29 mouse cellular contexts compared by ENCODE assay signal in the genomic region with DNA sequence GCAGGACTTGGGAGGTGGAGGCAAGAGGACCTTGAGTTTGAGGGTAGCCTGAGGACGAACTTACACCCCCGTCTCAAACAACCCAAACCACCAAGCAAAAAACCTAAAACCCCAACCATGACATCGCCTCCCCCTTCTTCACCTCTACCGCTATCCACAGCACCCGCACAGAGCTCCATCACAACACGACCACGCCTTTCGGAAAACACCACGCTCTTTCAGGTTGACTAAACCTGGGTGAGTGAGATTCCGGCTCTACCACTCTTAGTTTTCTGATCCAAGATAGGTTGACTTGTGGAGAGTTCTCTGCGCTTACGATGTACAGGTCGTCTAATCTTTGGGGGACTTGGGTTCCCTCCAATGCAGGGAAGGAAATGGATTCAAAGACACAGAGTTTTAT. TPM values are rescaled to one million over a fixed set of nuclear protein-coding genes. Genes with fewer than 3 reads are reported as not detected.
DNase-seq lines count a peak whose midpoint lies in the region; ATAC-seq and TF ChIP-seq lines count a peak whose summit lies in the region.
"Had no signal": no experiment of that assay in that cellular context is flagged by ENCODE, and none has a peak within 500 bp of the region (broad histone marks: within the 10 kb centered on the region; RNA-seq: fewer than 3 reads in every experiment).

No protein-coding gene starts in this region.

- 92% methylated on average over 13 of the region's 13 CpGs for WGBS in stomach, postnatal 0 days

- no peak overlapping the region for H3K9ac ChIP-seq in stomach, postnatal 0 days (ENCODE audit: low read length)
- H3K9ac ChIP-seq: forebrain, embryonic 13.5 days; heart, embryonic 13.5 days; hindbrain, embryonic 14.5 days had no signal

- H3K36me3 ChIP-seq in E14TG2a.4 (ENCODE audit: insufficient read depth, low read length) = no peaks in the 10 kb centered on the region
- no peaks in the 10 kb centered on the region for H3K36me3 ChIP-seq in stomach, postnatal 0 days (ENCODE audit: control insufficient read depth, insufficient read depth, low read length)
- H3K36me3 ChIP-seq: forebrain, embryonic 10.5 days; heart, embryonic 10.5 days; heart, embryonic 13.5 days had no signal

- H3K9me3 ChIP-seq in E14TG2a.4 (ENCODE audit: low read length) = peaks cover 4% of the 10 kb centered on the region; the same call in 1 of the 2 replicates
- no peaks in the 10 kb centered on the region for H3K9me3 ChIP-seq in stomach, postnatal 0 days (ENCODE audit: control insufficient read depth, low read length)
- H3K9me3 ChIP-seq: forebrain, embryonic 10.5 days; forebrain, embryonic 13.5 days; heart, embryonic 10.5 days; heart, embryonic 13.5 days had no signal

- peaks cover 32% of the 10 kb centered on the region for H3K4me1 ChIP-seq in E14TG2a.4 (replicated peaks; ENCODE audit: low read depth, low read length)
- H3K4me1 ChIP-seq in stomach, postnatal 0 days (replicated peaks; ENCODE audit: control insufficient read depth, insufficient read depth) = no peaks in the 10 kb centered on the region

- ATAC-seq in stomach, postnatal 0 days (ENCODE audit: low FRiP score, low TSS enrichment) = no peak
- ATAC-seq: CD4-positive, CD25-positive, alpha-beta regulatory T cell, adult 4 months; forebrain, embryonic 13.5 days; forebrain, embryonic 16.5 days; hindbrain, postnatal 0 days; Patski had no signal

- no peak overlapping the region for H3K27ac ChIP-seq in stomach, postnatal 0 days (replicated peaks)
- H3K27ac ChIP-seq: forebrain, embryonic 10.5 days; forebrain, embryonic 13.5 days; heart, adult 2 months; heart, embryonic 10.5 days; heart, embryonic 13.5 days; hindbrain, embryonic 14.5 days; hindbrain, postnatal 0 days had no signal

- no peak overlapping the region for H3K4me2 ChIP-seq in stomach, postnatal 0 days (replicated peaks; ENCODE audit: low read depth)
- H3K4me2 ChIP-seq: forebrain, embryonic 13.5 days; heart, embryonic 13.5 days; hindbrain, embryonic 14.5 days had no signal

- H3K27me3 ChIP-seq in E14TG2a.4 (ENCODE audit: insufficient read depth, low read length) = peaks cover 14% of the 10 kb centered on the region; the same call in 1 of the 2 replicates
- no peaks in the 10 kb centered on the region for H3K27me3 ChIP-seq in stomach, postnatal 0 days (ENCODE audit: control insufficient read depth, insufficient read depth, low read length)
- H3K27me3 ChIP-seq: Patski had no signal

- DNase-seq in A20 (ENCODE audit: low read depth, low spot score) (peak; percentile 45), NIH3T3 (ENCODE audit: low read depth) (peak; percentile 0)
- DNase-seq in stomach, postnatal 0 days (ENCODE audit: low spot score) = peak; percentile 10
- no peak for DNase-seq in right cerebral cortex, postnatal 14 days
- no peak for DNase-seq in yolk sac, embryonic 10.5 days (ENCODE audit: low spot score)
- no peak for DNase-seq in embryo, embryonic 10.5 days (ENCODE audit: low spot score)
- DNase-seq: adrenal gland, adult 2 months; cerebellum, adult 11-12 months; cerebellum, adult 8-10 months; cerebellum, postnatal 36 days; gastrocnemius, postnatal 36 days; heart, adult 2 months had no signal

- H3K4me3 ChIP-seq in E14TG2a.4 (replicated peaks; ENCODE audit: low read length) = peak overlapping the region; percentile 17; the same call in 1 of the 2 replicates
- H3K4me3 ChIP-seq in stomach, postnatal 0 days (ENCODE audit: low read depth, low read length) = no peak overlapping the region
- H3K4me3 ChIP-seq: forebrain, embryonic 10.5 days; forebrain, embryonic 13.5 days; heart, adult 2 months; heart, embryonic 10.5 days; heart, embryonic 13.5 days had no signal

- no peak for TF ChIP-seq EP300 in stomach, postnatal 0 days (optimal IDR thresholded peaks at IDR 0.05)

- no peak for TF ChIP-seq CTCF in E14TG2a.4 (conservative IDR thresholded peaks at IDR 0.05; ENCODE audit: low read length)
- no peak for TF ChIP-seq CTCF in stomach, postnatal 0 days (IDR thresholded peaks at IDR 0.05; ENCODE audit: low read depth)

RNA-seq across cellular contexts. Expression of a gene that starts 18.2 kb away (rescaled TPM):
- polyA plus RNA-seq in stomach, postnatal 0 days (2015; fragmentation: Nextera tagmentation; extraction: Ambion mirVana) = 206 and 215 TPM in 2 replicates

RNA-seq across cellular contexts. Expression of a gene that starts 21.6 kb away (rescaled TPM):
- polyA plus RNA-seq in stomach, postnatal 0 days (2015; fragmentation: Nextera tagmentation; extraction: Ambion mirVana) = not detected in 2 replicates
- polyA plus RNA-seq: adrenal gland, adult 2 months; brain, embryonic 14.5 days; cortical plate, adult 2 months; embryonic facial prominence, embryonic 11.5 days; embryonic facial prominence, embryonic 14.5 days; forebrain, embryonic 10.5 days; forebrain, embryonic 13.5 days; forebrain, embryonic 16.5 days; heart, adult 2 months; heart, embryonic 10.5 days; heart, embryonic 13.5 days; heart, embryonic 16.5 days; hindbrain, embryonic 11.5 days; hindbrain, embryonic 14.5 days; hindbrain, postnatal 0 days; intestine, embryonic 14.5 days; Patski had no signal

Comparison
In these comparisons a context has a peak if more than half of its experiments do, and no peak if none do; other contexts are left out.
1. DNase-seq: peak in A20 (single experiment), NIH3T3 (single experiment) and stomach, postnatal 0 days (single experiment); none in right cerebral cortex, postnatal 14 days (single experiment), yolk sac, embryonic 10.5 days (single experiment) and embryo, embryonic 10.5 days (single experiment).